Mouse (Mus musculus) intestine, embryonic 16.5 days (tissue): ENCODE measurements around the gene 4930563M21Rik. TPM values are rescaled to one million over a fixed set of nuclear protein-coding genes. Genes with fewer than 3 reads are reported as not detected.
"Not testable (repeated sequence)": the region's sequence is repeated elsewhere in the genome, so short reads cannot be mapped to it uniquely, and the experiment has no call there.

Experiments used
- ATAC-seq: fragments of 200-750 bp; cut with Nextera tagmentation; 2 replicates; pipeline ENCODE4 v1.8.0; 2017; ENCODE audit warnings: moderate TSS enrichment, moderate library complexity
- H3K27ac ChIP-seq: fragments of 300-500 bp; sonication (generic); 2 replicates; pipeline ENCODE4 v1.5.1; 2014; ENCODE audit warnings: mild to moderate bottlenecking, low read length
- H3K27me3 ChIP-seq: fragments of 300-500 bp; sonication (generic); replicated peaks from 2 replicates; pipeline ENCODE4 v1.6.1; 2014; ENCODE audit warnings: low read length, control low read depth, mixed read lengths; ENCODE audit not compliant: control insufficient read depth, insufficient read depth
- H3K36me3 ChIP-seq: fragments of 300-500 bp; sonication (generic); 2 replicates; pipeline ENCODE4 v1.6.1; 2014; ENCODE audit warnings: low read length, control low read depth; ENCODE audit not compliant: control insufficient read depth, insufficient read depth
- H3K4me1 ChIP-seq: fragments of 300-500 bp; sonication (generic); 2 replicates; pipeline ENCODE4 v1.6.1; 2014; ENCODE audit warnings: low read length, control low read depth, mixed read lengths; ENCODE audit not compliant: control insufficient read depth, insufficient read depth
- H3K4me2 ChIP-seq: fragments of 300-500 bp; sonication (generic); 2 replicates; pipeline ENCODE4 v1.6.1; 2014; ENCODE audit warnings: low read depth, low read length, control low read depth
- H3K4me3 ChIP-seq: fragments of 300-500 bp; sonication (generic); 2 replicates; pipeline ENCODE4 v1.5.1; 2014; ENCODE audit warnings: mild to moderate bottlenecking, low read length
- H3K9ac ChIP-seq: fragments of 300-500 bp; sonication (generic); 2 replicates; pipeline ENCODE4 v1.6.1; 2014; ENCODE audit warnings: low read depth, low read length
- H3K9me3 ChIP-seq: fragments of 300-500 bp; sonication (generic); 2 replicates; pipeline ENCODE4 v1.6.1; 2016; ENCODE audit warnings: low read length, control low read depth; ENCODE audit not compliant: control insufficient read depth
- WGBS: fragments of 180-500 bp; shearing (Covaris S2); extraction: QIAGEN DNeasy Blood & Tissue Kit; methylation state at CpG from one replicate; pipeline ENCODE4 v1.1.7; 2014; 5-methylcytosine and 5-hydroxymethylcytosine counted together
- polyA plus RNA-seq: library from polyadenylated mRNA; unstranded; fragments of >200 nt; fragmentation: Nextera tagmentation; extraction: Ambion mirVana; gene quantifications from 2 replicates; pipeline ENCODE4 v1.2.1, GENCODE M21; 2015

4930563M21Rik gene
- not detected in 2 replicates for polyA plus RNA-seq

DNA sequence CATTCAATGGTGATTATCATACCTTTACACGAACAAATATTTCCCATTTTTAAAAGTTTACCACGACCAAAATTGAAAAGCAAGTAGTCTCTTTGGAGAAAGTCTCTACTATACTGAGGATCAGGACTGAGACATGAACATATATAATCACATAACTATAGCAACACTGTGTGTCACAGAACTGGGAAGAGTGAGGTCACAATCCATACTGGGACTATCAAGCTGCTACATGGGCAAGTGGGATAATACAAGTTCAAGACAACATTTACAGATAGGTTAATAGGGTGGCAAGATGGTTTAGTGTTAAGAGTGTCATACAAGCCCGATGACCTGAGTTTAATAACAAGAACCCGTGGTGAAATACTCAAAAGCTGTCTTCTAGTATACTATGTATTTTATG is at the start of gene 4930563M21Rik:
Gene 4930563M21Rik, minus strand, starts transcription at position 101 of the 400 bp plus-strand sequence.
- Histone ChIP-seq H3K9me3 (no peaks in the 10 kb centered on the region), H3K36me3 (no peaks in the 10 kb centered on the region), H3K4me3 (no peak within 1 kb of the TSS), H3K4me1 (no peaks in the 10 kb centered on the region), H3K27me3 (no peaks in the 10 kb centered on the region), H3K4me2 (no peak within 1 kb of the TSS), H3K27ac (no peak within 1 kb of the TSS), H3K9ac (no peak within 1 kb of the TSS)
- ATAC-seq: no peak
- WGBS: 80% methylated on average over 4 of the region's 4 CpGs

DNA sequence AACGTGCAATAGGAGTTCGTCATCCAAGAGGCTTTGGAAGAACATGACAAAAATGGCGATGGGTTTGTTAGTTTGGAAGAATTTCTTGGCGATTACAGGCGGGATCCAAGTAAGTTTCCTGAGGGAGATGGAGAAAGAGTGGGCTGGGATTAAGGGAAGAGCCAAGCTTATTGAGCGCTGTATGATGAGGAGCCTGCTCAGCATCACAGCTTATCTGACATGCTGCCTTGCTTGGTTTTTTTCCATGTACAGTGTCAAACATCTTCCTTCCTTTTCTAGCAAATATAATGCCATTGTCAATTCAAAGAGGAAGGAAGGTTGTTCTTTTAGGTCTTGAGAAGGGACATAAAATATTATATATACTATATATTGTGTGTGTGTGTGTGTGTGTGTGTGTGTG is 45.8 kb upstream of the 4930563M21Rik start:
- Histone ChIP-seq H3K36me3 (peaks cover 6% of the 10 kb centered on the region), H3K4me2 (no peak overlapping the region), H3K27me3 (no peaks in the 10 kb centered on the region), H3K9ac (no peak overlapping the region), H3K9me3 (no peaks in the 10 kb centered on the region), H3K27ac (no peak overlapping the region), H3K4me3 (no peak overlapping the region), H3K4me1 (no peaks in the 10 kb centered on the region)
- ATAC-seq: no peak
- WGBS: 91% methylated on average over 6 of the region's 6 CpGs

DNA sequence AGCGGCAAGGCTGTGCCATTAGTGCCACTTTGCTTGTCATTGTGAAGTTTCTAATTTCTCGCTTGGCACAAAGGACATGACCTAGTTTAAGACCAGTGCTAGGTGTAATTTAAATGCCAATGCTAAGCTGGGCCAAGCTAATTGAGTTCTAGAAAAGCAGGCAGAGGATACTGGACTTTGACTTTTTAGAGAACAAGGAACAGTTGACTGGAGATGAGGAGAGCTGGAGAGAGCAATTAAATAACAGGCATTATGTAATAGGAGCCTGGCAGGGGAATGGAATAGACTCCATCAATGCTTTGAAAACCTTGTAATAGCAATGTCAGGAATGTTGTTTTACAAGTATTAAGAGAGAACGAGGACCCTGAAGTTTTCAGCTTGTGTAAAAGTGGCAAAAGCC is 43.4 kb upstream of the 4930563M21Rik start:
- H3K9ac ChIP-seq: no peak overlapping the region
- H3K27ac ChIP-seq: no peak overlapping the region
- no peak overlapping the region for H3K4me3 ChIP-seq
- 80% methylated on average over 3 of the region's 3 CpGs for WGBS
- H3K9me3 ChIP-seq: no peaks in the 10 kb centered on the region
- no peak for ATAC-seq
- H3K4me1 ChIP-seq: no peaks in the 10 kb centered on the region
- H3K36me3 ChIP-seq: peaks cover 6% of the 10 kb centered on the region
- H3K27me3 ChIP-seq: no peaks in the 10 kb centered on the region
- H3K4me2 ChIP-seq: no peak overlapping the region

DNA sequence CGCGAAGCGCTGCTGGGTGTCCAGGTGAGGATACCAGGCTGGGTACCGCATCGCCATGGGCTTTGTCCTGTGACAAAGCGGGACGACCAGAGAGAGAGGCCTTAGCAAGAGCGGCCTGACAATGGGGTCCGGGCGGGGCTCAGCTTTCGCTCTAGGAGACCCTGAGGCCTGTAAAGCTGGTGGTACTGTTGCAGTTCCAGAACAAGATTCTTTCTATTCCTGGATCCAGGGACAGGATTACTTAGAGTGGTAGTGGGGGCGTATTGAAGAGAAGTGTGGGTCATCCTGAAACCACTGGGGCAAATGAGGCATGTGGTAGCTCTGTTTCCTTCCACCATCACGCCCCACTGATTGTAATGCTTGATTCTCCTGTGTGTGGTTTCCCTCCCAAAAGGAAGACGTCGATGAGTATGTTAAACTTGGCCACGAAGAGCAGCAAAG is 31.9 kb upstream of the 4930563M21Rik start:
- H3K27me3 ChIP-seq: no peaks in the 10 kb centered on the region
- peak overlapping the region; percentile 53 for H3K4me2 ChIP-seq
- H3K27ac ChIP-seq: peak overlapping the region; percentile 81
- H3K9me3 ChIP-seq: no peaks in the 10 kb centered on the region
- H3K4me3 ChIP-seq: peak overlapping the region; percentile 79
- H3K9ac ChIP-seq: peak overlapping the region; percentile 83
- no peak; the same call in 1 of the 2 replicates for ATAC-seq
- under 1% methylated on average over 16 of the region's 16 CpGs for WGBS
- H3K4me1 ChIP-seq: 0 out of 2 replicates have a peak, but pooled peaks cover 2% of the 10 kb centered on the region
- H3K36me3 ChIP-seq: peaks cover 5% of the 10 kb centered on the region; the same call in 1 of the 2 replicates

DNA sequence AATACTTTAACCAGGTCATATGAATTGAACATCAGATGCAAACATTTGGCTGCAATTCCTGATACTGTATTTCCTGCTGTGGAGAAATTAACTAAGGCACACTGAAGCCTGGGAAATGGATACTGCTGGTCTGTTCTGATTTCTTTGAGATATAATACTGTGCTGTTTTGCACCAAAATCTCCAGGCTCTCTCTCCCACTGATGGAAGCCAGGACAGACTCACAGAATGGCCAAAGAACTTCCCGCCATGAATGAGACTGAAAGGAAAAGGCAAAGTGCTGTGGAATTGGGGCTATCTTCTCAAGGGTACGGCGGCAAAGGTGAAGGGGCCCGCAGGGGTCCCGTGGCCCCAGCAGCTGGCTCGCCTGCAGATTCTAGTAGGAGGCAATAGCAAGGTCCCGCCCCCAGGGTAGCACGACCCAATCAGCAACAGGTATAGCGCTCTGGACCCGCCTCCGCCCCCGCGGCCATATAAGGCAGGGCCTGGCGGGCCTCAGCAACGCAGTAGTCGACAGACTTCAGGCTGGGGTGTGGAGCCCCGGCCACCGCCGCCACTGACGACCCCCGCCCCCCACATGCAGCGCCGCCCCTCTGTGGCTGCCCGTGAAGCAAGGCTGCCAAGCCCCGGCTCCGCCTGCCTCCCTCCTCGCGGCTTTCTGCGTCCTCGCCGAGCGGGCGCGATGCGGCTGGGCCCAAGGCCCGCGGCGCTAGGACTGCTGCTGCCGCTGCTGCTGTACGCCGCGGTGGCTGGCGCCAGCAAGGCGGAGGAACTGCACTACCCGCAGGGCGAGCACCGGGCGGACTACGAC is 31.2 kb upstream of the 4930563M21Rik start, which contains the start of gene Rcn2:
Gene Rcn2, plus strand, starts transcription at position 474 of the 809 bp plus-strand sequence.
- Histone ChIP-seq H3K27ac (peak within 1 kb of the TSS; percentile 81), H3K4me3 (peak within 1 kb of the TSS; percentile 79), H3K36me3 (peaks cover 5% of the 10 kb centered on the region; the same call in 1 of the 2 replicates), H3K4me2 (peak within 1 kb of the TSS; percentile 53), H3K4me1 (0 out of 2 replicates have a peak, but pooled peaks cover 2% of the 10 kb centered on the region), H3K9ac (peak within 1 kb of the TSS; percentile 83), H3K9me3 (no peaks in the 10 kb centered on the region), H3K27me3 (no peaks in the 10 kb centered on the region)
- peak; percentile 100 for ATAC-seq
- WGBS: under 1% methylated on average over 49 of the region's 49 CpGs

DNA sequence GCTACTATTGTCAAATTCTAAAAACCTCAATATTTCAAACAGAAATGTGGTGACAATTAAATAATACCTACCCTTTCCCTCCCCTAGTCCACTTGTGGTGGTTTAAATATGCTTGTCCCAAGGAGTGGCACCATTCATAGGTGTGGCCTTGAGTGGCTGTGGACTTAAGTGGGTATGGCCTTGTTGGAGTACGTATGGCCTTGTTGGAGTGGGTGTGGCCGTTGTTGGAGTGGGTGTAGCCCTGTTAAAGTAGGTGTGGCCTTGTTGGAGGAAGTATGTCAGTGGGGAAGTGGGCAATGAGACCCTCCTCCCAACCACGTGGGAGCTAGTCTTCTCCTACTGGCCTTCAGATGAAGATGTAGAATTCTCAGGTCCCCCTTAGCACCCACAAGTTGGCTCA is 21.9 kb upstream of the 4930563M21Rik start:
- H3K4me1 ChIP-seq: no peaks in the 10 kb centered on the region
- H3K27ac ChIP-seq: no peak overlapping the region
- H3K4me2 ChIP-seq: no peak overlapping the region
- no peak overlapping the region for H3K9ac ChIP-seq
- no peak overlapping the region for H3K4me3 ChIP-seq
- WGBS: 64% methylated on average over 3 of the region's 3 CpGs
- no peaks in the 10 kb centered on the region for H3K9me3 ChIP-seq
- H3K27me3 ChIP-seq: no peaks in the 10 kb centered on the region
- no peak for ATAC-seq
- no peaks in the 10 kb centered on the region for H3K36me3 ChIP-seq

DNA sequence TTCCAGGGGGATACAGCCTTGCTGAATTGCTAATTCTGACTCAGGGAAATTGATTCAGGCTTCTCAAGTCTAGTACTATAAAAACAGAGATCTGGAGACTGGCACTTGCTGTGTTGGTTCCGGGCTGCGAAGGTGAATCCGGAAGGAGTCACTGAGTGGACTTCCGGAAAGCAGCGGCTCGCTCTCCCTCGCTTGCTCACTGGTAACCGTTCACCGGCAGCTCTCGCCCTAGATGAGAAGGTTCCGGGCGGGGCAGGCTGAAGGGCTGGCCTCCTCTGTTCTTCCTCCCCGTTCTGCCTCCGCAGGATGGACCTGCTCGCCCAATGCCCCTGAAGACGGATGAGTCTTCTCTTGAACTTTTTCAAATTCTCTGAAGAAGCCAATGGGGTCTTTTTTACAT is 16.9 kb upstream of the 4930563M21Rik start:
- Histone ChIP-seq H3K9me3 (no peaks in the 10 kb centered on the region), H3K36me3 (no peaks in the 10 kb centered on the region), H3K4me1 (no peaks in the 10 kb centered on the region), H3K27me3 (no peaks in the 10 kb centered on the region), H3K4me2 (no peak overlapping the region), H3K4me3 (no peak overlapping the region), H3K27ac (no peak overlapping the region), H3K9ac (no peak overlapping the region)
- 80% methylated on average over 16 of the region's 16 CpGs for WGBS
- ATAC-seq: no peak

DNA sequence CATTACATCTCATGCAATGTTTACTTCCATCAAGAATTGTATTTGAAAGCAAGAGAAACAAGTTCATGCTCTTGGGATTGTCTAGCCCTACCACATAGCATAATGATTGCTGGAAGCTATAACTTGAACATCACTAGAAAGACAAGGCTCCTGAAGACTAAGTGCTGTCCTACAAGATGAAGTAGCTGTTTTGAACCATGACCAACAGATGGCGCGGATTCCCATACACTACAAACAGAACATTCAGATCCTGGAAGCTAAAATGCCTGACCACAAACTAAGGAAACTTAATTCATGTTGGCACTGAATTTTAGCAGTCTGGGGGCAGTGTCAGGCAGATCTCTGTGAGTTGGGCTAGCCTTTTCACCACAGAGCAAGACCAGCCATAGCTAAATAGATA is 14.4 kb upstream of the 4930563M21Rik start:
- 47% methylated on average over 2 of the region's 2 CpGs for WGBS

DNA sequence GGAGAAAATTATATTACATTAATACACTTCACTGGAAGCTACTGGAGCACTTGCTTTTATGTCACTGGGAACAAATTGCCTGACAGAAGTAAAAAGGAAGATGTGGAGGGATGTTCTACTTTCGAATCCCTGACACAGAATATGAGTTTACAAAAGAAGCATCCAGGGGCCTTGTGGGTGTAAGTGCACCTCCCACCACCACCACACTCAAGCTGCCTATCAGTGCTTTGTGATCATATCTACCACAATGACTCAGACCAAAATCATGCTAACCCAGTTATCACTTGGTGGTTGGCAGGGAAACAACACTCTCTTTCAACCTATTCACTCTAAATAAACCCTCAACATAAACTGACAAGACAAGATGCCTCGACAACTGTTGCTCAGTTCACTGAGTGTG is 5.7 kb downstream of the 4930563M21Rik start:
- H3K9ac ChIP-seq, H3K27ac ChIP-seq, ATAC-seq, H3K36me3 ChIP-seq, H3K4me2 ChIP-seq, H3K4me1 ChIP-seq, H3K9me3 ChIP-seq, H3K4me3 ChIP-seq, H3K27me3 ChIP-seq: not testable (repeated sequence)
- no CpG with 5 or more reads among the region's 2 CpGs for WGBS

More for the DNA sequence above, 14.4 kb upstream of the 4930563M21Rik start:
- H3K4me3 ChIP-seq: no peak overlapping the region
- no peak overlapping the region for H3K9ac ChIP-seq
- H3K9me3 ChIP-seq: no peaks in the 10 kb centered on the region
- H3K4me1 ChIP-seq: no peaks in the 10 kb centered on the region
- ATAC-seq: no peak
- H3K4me2 ChIP-seq: no peak overlapping the region
- no peak overlapping the region for H3K27ac ChIP-seq
- H3K27me3 ChIP-seq: no peaks in the 10 kb centered on the region
- H3K36me3 ChIP-seq: no peaks in the 10 kb centered on the region
